Mouse (Mus musculus) brain, embryonic 14.5 days (tissue): ENCODE measurements around the gene Trim12a.
"Not testable (repeated sequence)": the region's sequence is repeated elsewhere in the genome, so short reads cannot be mapped to it uniquely, and the experiment has no call there.

Experiments used
- CTCF ChIP-seq: fragments of 200-500 bp; IDR thresholded peaks from 2 replicates; pipeline ENCODE4 v1.5.1; 2012; ENCODE audit warnings: inconsistent platforms, mild to moderate bottlenecking, moderate library complexity, borderline replicate concordance; ENCODE audit not compliant: insufficient read depth, insufficient read length; ENCODE audit errors: extremely low read depth
- POLR2A ChIP-seq: fragments of 200-500 bp; IDR thresholded peaks from 2 replicates; pipeline ENCODE4 v1.6.1; 2012; ENCODE audit warnings: mild to moderate bottlenecking, inconsistent platforms, borderline replicate concordance; ENCODE audit not compliant: poor library complexity, insufficient read depth, insufficient read length, severe bottlenecking; ENCODE audit errors: extremely low read depth

GRCm38 (mm10) chr7:104348043-104348442 is 32.8 kb upstream of the Trim12a start:
- not testable (repeated sequence) for TF ChIP-seq CTCF, POLR2A
